Mouse (Mus musculus) G1E (cell line): ENCODE data around the gene Lima1.

Source experiments
- CTCF ChIP-seq: IDR thresholded peaks from 2 replicates; pipeline ENCODE4 v1.5.1; 2012; ENCODE audit warnings: low read depth, low read length, inconsistent platforms, mixed read lengths
- GATA1 ChIP-seq: IDR thresholded peaks from 2 replicates; pipeline ENCODE4 v1.6.1; 2012; ENCODE audit warnings: borderline replicate concordance, low read length, inconsistent platforms, mixed read lengths

- TF ChIP-seq GATA1 (no peak), CTCF (no peak)
These were observed 13.3 kb downstream of the Lima1 start for GRCm38 (mm10) chr15:99861955-99862354.
